Mouse (Mus musculus): Measurements from ENCODE around the gene Lamb2. TPM values are rescaled to one million over a fixed set of nuclear protein-coding genes. Genes with fewer than 3 reads are reported as not detected.
A peak's percentile ranks its signal among the peaks of the same experiment; 100 is the strongest.

Lamb2 gene
- polyA plus RNA-seq, 1 experiment from 2014 or later: 18.0 TPM

DNA sequence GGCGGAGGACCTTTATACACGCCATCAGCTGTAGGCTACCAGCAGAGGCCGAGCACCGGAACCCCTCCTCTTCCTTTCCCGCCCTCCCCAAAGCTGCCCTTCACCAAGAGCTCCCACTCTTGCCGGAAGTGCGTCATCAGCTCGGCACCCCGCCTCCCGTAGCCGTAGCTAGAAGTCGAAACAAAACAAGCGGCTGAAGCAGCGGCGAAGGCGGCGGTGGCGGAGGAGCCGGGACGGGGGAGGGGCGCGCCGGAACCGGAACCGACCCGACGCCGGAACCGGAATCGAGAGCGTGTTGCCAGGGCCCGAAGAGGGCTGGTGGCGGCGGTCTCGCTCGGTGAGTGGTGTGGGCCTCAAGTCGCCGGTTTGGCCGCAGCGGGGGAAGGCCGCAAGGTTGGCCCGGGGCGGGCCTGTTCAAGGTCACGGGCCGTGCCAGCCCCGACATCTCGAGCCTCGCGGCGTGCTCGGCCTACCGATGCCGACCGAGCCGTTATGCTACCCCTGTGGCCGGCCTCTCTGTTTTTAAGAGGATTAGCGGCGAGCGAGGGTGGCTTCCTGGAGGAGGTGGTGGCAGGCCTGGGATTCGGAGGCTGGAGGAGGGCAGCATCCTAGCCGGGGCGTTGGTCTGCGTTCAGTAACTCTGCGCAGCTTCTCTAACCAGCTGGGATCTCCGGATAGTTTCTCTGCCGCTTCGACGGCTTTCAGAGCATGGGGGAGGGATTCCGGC, 11.2 kb downstream of the Lamb2 start, which contains the start of gene Usp19:
Gene Usp19 (plus strand): TSS at position 44 of the 727 bp plus-strand sequence.
- DNase-seq (ENCODE audit: low spot score) (peak; percentile 97), ATAC-seq (ENCODE audit: insufficient number of reproducible peaks, low FRiP score, low TSS enrichment, low read depth) (peak; percentile 90)
- peaks cover 15% of the 10 kb centered on the region for H3K4me1 ChIP-seq (ENCODE audit: control insufficient read depth, insufficient read depth, low read length)
- H3K4me3 ChIP-seq (ENCODE audit: low read depth, low read length): peak within 1 kb of the TSS; percentile 85
- no peaks in the 10 kb centered on the region for H3K27me3 ChIP-seq (ENCODE audit: control insufficient read depth, insufficient read depth, low read length)
- under 1% methylated on average over 69 of the region's 69 CpGs for WGBS
- H3K9ac ChIP-seq (ENCODE audit: low read length): peak within 1 kb of the TSS; percentile 82
- no peaks in the 10 kb centered on the region for H3K9me3 ChIP-seq (ENCODE audit: control insufficient read depth, low read length)
- H3K27ac ChIP-seq (replicated peaks; ENCODE audit: low read depth, low read length): peak within 1 kb of the TSS; percentile 92
- peak within 1 kb of the TSS; percentile 88 for H3K4me2 ChIP-seq (ENCODE audit: low read depth, severe bottlenecking)
- peaks cover 36% of the 10 kb centered on the region for H3K36me3 ChIP-seq (ENCODE audit: control insufficient read depth, insufficient read depth, low read length)

DNA sequence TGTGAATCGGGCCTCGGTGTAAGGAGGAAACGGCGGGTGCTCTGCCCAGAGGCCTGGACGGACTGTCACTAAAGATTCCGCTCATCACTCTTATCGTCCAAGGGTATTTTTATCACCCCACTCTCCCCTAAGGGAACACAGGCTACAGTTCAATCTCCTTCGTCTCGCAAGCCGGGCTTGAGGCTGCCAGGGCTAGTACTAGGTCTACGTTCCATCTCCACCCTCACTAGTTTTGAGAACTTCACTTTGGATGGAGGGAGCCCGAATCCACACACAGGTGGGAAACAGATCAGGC, 11.7 kb downstream of the Lamb2 start:
- peaks cover 40% of the 10 kb centered on the region for H3K36me3 ChIP-seq (ENCODE audit: control insufficient read depth, insufficient read depth, low read length)
- 17% methylated on average over 12 of the region's 12 CpGs for WGBS
- peak overlapping the region; percentile 92; the same call in 1 of the 2 replicates for H3K27ac ChIP-seq (replicated peaks; ENCODE audit: low read depth, low read length)
- peak overlapping the region; percentile 88 for H3K4me2 ChIP-seq (ENCODE audit: low read depth, severe bottlenecking)
- peak overlapping the region; percentile 85 for H3K4me3 ChIP-seq (ENCODE audit: low read depth, low read length)
- H3K9ac ChIP-seq (ENCODE audit: low read length): peak overlapping the region; percentile 82
- peaks cover 15% of the 10 kb centered on the region for H3K4me1 ChIP-seq (ENCODE audit: control insufficient read depth, insufficient read depth, low read length)
- no peak for ATAC-seq (ENCODE audit: insufficient number of reproducible peaks, low FRiP score, low TSS enrichment, low read depth)
- H3K27me3 ChIP-seq (ENCODE audit: control insufficient read depth, insufficient read depth, low read length): no peaks in the 10 kb centered on the region
- no peaks in the 10 kb centered on the region for H3K9me3 ChIP-seq (ENCODE audit: control insufficient read depth, low read length)
- DNase-seq (ENCODE audit: low spot score): no peak

DNA sequence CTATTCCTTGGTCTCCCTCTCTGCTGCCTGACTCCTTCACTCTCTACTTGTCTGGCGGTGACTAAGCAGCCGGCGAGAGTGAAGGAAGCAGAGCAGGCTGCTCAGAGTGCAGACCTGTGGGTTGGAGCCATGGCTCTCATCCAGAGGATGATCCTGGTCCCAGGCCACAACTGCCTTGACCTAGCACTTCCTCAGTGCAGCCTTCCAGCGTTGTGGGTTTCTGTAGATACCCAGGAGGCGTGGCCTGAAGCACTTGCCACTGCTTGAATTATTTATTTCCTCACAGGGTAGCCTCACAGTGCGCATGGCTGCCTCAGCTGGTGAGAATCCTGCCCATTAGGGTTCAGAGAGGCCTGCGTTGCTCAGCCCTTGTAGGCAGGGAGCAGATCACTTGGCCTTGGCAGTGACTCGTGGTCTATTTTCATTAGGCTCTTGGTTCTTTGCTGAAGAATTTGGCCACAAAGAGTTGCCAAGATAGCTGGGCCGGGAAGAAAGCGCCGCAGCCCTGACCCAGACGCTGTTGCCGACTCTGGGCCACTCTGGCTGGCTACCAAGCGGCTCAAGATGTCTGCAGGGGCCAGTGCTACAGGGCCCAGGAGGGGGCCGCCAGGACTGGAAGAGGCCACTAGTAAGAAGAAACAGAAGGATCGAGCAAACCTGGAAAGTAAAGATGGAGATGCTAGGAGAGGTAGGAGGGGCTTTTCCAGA, 12.7 kb downstream of the Lamb2 start:
- Histone ChIP-seq H3K4me1 (ENCODE audit: control insufficient read depth, insufficient read depth, low read length) (peaks cover 15% of the 10 kb centered on the region), H3K9me3 (ENCODE audit: control insufficient read depth, low read length) (no peaks in the 10 kb centered on the region), H3K9ac (ENCODE audit: low read length) (peak overlapping the region; percentile 82; the same call in 1 of the 2 replicates), H3K4me2 (ENCODE audit: low read depth, severe bottlenecking) (peak overlapping the region; percentile 88), H3K27ac (replicated peaks; ENCODE audit: low read depth, low read length) (0 out of 2 replicates have a peak overlapping the region, but pooled peaks have one; percentile 8), H3K4me3 (ENCODE audit: low read depth, low read length) (peak overlapping the region; percentile 85), H3K36me3 (ENCODE audit: control insufficient read depth, insufficient read depth, low read length) (peaks cover 40% of the 10 kb centered on the region), H3K27me3 (ENCODE audit: control insufficient read depth, insufficient read depth, low read length) (no peaks in the 10 kb centered on the region)
- no peak for DNase-seq (ENCODE audit: low spot score)
- 89% methylated on average over 16 of the region's 16 CpGs for WGBS
- no peak for ATAC-seq (ENCODE audit: insufficient number of reproducible peaks, low FRiP score, low TSS enrichment, low read depth)

DNA sequence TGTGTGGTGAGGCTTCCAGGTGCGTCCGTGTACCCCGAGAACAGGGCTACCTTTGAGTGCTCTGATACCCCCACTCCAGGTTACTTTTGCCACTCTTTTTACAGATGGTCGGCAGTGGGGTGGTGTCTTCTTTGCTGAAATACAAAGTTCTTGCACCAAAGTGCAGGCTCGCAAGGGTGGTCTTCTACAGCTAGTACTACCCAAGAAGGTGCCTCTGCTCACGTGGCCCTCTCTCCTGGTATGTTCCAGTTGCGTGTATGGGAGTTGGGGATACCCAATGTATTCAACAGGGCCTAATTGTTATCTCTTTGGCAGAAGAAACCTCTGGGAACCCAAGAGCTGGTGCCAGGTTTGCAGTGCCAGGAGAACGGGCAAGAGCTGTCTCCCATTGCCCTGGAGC, 13.7 kb downstream of the Lamb2 start:
- peaks cover 15% of the 10 kb centered on the region for H3K4me1 ChIP-seq (ENCODE audit: control insufficient read depth, insufficient read depth, low read length)
- H3K27me3 ChIP-seq (ENCODE audit: control insufficient read depth, insufficient read depth, low read length): no peaks in the 10 kb centered on the region
- H3K27ac ChIP-seq (replicated peaks; ENCODE audit: low read depth, low read length): no peak overlapping the region
- H3K4me3 ChIP-seq (ENCODE audit: low read depth, low read length): no peak overlapping the region
- H3K4me2 ChIP-seq (ENCODE audit: low read depth, severe bottlenecking): no peak overlapping the region
- peaks cover 46% of the 10 kb centered on the region for H3K36me3 ChIP-seq (ENCODE audit: control insufficient read depth, insufficient read depth, low read length)
- WGBS: 98% methylated on average over 8 of the region's 8 CpGs
- no peaks in the 10 kb centered on the region for H3K9me3 ChIP-seq (ENCODE audit: control insufficient read depth, low read length)
- DNase-seq (ENCODE audit: low spot score): no peak
- no peak overlapping the region for H3K9ac ChIP-seq (ENCODE audit: low read length)
- no peak for ATAC-seq (ENCODE audit: insufficient number of reproducible peaks, low FRiP score, low TSS enrichment, low read depth)

DNA sequence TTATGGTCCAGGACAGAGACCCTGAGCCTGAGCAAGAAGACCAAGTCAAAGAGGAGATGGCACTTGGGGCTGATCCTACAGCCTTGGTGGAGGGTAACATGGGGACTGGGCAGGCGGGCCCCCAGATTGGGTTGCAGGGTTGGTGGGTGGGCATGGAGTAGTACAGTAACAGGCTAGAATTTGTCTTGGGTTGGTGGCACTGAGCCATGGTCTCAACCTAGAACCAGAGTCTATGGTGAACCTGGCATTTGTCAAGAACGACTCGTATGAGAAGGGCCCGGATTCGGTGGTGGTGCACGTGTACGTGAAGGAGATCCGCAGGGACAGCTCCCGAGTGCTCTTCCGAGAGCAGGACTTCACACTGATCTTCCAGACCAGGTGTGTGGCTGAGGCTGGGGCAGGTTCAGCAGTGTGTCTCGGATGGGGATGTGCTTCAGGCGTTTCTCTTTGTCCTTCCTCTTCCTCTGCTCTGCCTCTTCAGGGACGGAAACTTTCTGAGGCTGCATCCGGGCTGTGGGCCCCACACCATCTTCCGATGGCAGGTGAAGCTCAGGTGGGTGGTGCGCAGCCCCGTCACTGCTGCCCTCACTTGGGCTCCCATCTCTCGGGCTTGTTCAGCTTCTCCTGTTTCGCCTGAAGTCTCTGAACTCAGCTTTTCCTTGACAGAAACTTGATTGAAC, 14.8 kb downstream of the Lamb2 start:
- DNase-seq (ENCODE audit: low spot score): no peak
- no peak overlapping the region for H3K4me2 ChIP-seq (ENCODE audit: low read depth, severe bottlenecking)
- H3K27me3 ChIP-seq (ENCODE audit: control insufficient read depth, insufficient read depth, low read length): no peaks in the 10 kb centered on the region
- no peak overlapping the region for H3K27ac ChIP-seq (replicated peaks; ENCODE audit: low read depth, low read length)
- H3K4me1 ChIP-seq (ENCODE audit: control insufficient read depth, insufficient read depth, low read length): peaks cover 15% of the 10 kb centered on the region
- no peaks in the 10 kb centered on the region for H3K9me3 ChIP-seq (ENCODE audit: control insufficient read depth, low read length)
- H3K36me3 ChIP-seq (ENCODE audit: control insufficient read depth, insufficient read depth, low read length): peaks cover 53% of the 10 kb centered on the region
- no peak for ATAC-seq (ENCODE audit: insufficient number of reproducible peaks, low FRiP score, low TSS enrichment, low read depth)
- no peak overlapping the region for H3K4me3 ChIP-seq (ENCODE audit: low read depth, low read length)
- 95% methylated on average over 19 of the region's 19 CpGs for WGBS
- no peak overlapping the region for H3K9ac ChIP-seq (ENCODE audit: low read length)

DNA sequence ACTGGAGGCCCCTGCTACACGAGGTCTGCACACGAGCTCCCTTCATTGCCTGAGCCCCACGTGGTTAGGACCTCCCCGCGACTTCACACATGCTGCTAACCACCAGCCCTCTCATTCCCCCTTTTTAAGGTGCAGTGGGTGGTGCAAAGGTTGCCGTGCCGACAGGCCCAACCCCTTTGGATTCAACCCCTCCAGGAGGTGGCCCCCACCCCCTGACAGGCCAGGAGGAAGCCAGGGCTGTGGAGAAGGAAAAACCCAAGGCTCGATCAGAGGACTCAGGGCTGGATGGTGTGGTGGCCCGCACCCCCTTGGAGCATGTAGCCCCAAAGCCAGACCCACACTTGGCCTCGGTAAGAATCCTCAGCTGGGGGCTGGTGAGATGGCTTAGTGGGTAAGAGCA, 15.4 kb downstream of the Lamb2 start:
- Histone ChIP-seq H3K4me3 (ENCODE audit: low read depth, low read length) (no peak overlapping the region), H3K27ac (replicated peaks; ENCODE audit: low read depth, low read length) (no peak overlapping the region), H3K4me1 (ENCODE audit: control insufficient read depth, insufficient read depth, low read length) (peaks cover 12% of the 10 kb centered on the region), H3K36me3 (ENCODE audit: control insufficient read depth, insufficient read depth, low read length) (peaks cover 56% of the 10 kb centered on the region), H3K4me2 (ENCODE audit: low read depth, severe bottlenecking) (no peak overlapping the region), H3K9ac (ENCODE audit: low read length) (no peak overlapping the region), H3K9me3 (ENCODE audit: control insufficient read depth, low read length) (no peaks in the 10 kb centered on the region), H3K27me3 (ENCODE audit: control insufficient read depth, insufficient read depth, low read length) (no peaks in the 10 kb centered on the region)
- no peak for ATAC-seq (ENCODE audit: insufficient number of reproducible peaks, low FRiP score, low TSS enrichment, low read depth)
- 83% methylated on average over 10 of the region's 10 CpGs for WGBS
- no peak for DNase-seq (ENCODE audit: low spot score)

DNA sequence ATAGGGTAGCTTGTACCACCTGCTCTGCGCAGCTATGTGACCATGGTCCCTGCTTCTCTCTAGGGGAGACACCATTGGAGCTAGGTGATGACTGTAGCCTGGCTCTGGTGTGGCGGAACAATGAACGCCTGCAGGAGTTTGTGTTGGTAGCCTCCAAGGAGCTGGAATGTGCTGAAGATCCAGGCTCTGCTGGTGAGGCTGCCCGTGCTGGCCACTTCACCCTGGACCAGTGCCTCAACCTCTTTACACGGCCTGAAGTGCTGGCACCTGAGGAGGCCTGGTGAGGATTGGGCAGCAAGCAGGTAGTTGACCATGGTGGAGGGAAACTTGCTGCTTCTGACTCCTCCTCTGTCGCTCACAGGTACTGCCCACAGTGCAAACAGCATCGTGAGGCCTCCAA, 19.7 kb downstream of the Lamb2 start:
- Histone ChIP-seq H3K27ac (replicated peaks; ENCODE audit: low read depth, low read length) (no peak overlapping the region), H3K4me2 (ENCODE audit: low read depth, severe bottlenecking) (no peak overlapping the region), H3K9ac (ENCODE audit: low read length) (no peak overlapping the region), H3K4me3 (ENCODE audit: low read depth, low read length) (no peak overlapping the region), H3K9me3 (ENCODE audit: control insufficient read depth, low read length) (no peaks in the 10 kb centered on the region), H3K36me3 (ENCODE audit: control insufficient read depth, insufficient read depth, low read length) (peaks cover 53% of the 10 kb centered on the region), H3K4me1 (ENCODE audit: control insufficient read depth, insufficient read depth, low read length) (no peaks in the 10 kb centered on the region), H3K27me3 (ENCODE audit: control insufficient read depth, insufficient read depth, low read length) (no peaks in the 10 kb centered on the region)
- 97% methylated on average over 7 of the region's 7 CpGs for WGBS
- ATAC-seq (ENCODE audit: insufficient number of reproducible peaks, low FRiP score, low TSS enrichment, low read depth) (no peak), DNase-seq (ENCODE audit: low spot score) (no peak)

DNA sequence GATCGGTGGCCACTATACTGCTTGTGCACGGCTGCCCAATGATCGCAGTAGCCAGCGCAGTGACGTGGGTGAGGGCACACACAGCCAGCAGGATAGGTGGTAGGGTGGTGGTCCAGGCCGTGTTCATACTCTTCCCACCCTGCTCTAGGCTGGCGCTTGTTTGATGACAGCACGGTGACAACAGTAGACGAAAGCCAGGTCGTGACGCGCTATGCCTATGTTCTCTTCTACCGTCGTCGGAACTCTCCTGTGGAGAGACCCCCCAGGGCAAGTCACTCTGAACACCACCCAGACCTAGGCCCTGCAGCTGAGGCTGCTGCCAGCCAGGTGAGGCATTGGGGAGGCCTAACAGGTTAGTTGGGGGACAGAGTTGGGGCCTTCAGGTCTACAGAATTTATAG, 20.4 kb downstream of the Lamb2 start:
- 96% methylated on average over 15 of the region's 15 CpGs for WGBS
- H3K4me2 ChIP-seq (ENCODE audit: low read depth, severe bottlenecking): no peak overlapping the region
- DNase-seq (ENCODE audit: low spot score): no peak

More for the DNA sequence above, 20.4 kb downstream of the Lamb2 start:
- Histone ChIP-seq H3K4me1 (ENCODE audit: control insufficient read depth, insufficient read depth, low read length) (no peaks in the 10 kb centered on the region), H3K9me3 (ENCODE audit: control insufficient read depth, low read length) (no peaks in the 10 kb centered on the region), H3K9ac (ENCODE audit: low read length) (no peak overlapping the region), H3K27ac (replicated peaks; ENCODE audit: low read depth, low read length) (no peak overlapping the region), H3K27me3 (ENCODE audit: control insufficient read depth, insufficient read depth, low read length) (no peaks in the 10 kb centered on the region), H3K4me3 (ENCODE audit: low read depth, low read length) (no peak overlapping the region), H3K36me3 (ENCODE audit: control insufficient read depth, insufficient read depth, low read length) (peaks cover 48% of the 10 kb centered on the region)
- ATAC-seq (ENCODE audit: insufficient number of reproducible peaks, low FRiP score, low TSS enrichment, low read depth): no peak
